Mouse (Mus musculus) heart, embryonic 10.5 days (tissue): Measurements from ENCODE around the gene Ss18l1. TPM values are rescaled to one million over a fixed set of nuclear protein-coding genes. Genes with fewer than 3 reads are reported as not detected.
A peak's percentile ranks its signal among the peaks of the same experiment; 100 is the strongest.

Source experiments
- DNase-seq: peaks from one replicate; pipeline ENCODE4 v3.0.0-alpha.2; 2017; ENCODE audit warnings: low spot score
- H3K27ac ChIP-seq: fragments of 300-500 bp; sonication (generic); 2 replicates; pipeline ENCODE4 v1.5.1; 2016; ENCODE audit warnings: mild to moderate bottlenecking
- H3K27me3 ChIP-seq: fragments of 300-500 bp; sonication (generic); 2 replicates; pipeline ENCODE4 v1.6.1; 2016; ENCODE audit warnings: mild to moderate bottlenecking; ENCODE audit not compliant: poor library complexity, insufficient read depth, severe bottlenecking
- H3K36me3 ChIP-seq: fragments of 300-500 bp; sonication (generic); 2 replicates; pipeline ENCODE4 v1.6.1; 2016; ENCODE audit warnings: mild to moderate bottlenecking, moderate library complexity
- H3K4me1 ChIP-seq: fragments of 300-500 bp; sonication (generic); 2 replicates; pipeline ENCODE4 v1.6.1; 2016; ENCODE audit warnings: mild to moderate bottlenecking
- H3K4me3 ChIP-seq: fragments of 300-500 bp; sonication (generic); 2 replicates; pipeline ENCODE4 v1.5.1; 2016; ENCODE audit warnings: mild to moderate bottlenecking, moderate library complexity
- H3K9me3 ChIP-seq: fragments of 300-500 bp; sonication (generic); 2 replicates; pipeline ENCODE4 v1.6.1; 2016; ENCODE audit warnings: mild to moderate bottlenecking, moderate library complexity
- WGBS: fragments of 180-500 bp; shearing (Covaris S2); methylation state at CpG from one replicate; pipeline ENCODE4 v1.1.7; 2016; 5-methylcytosine and 5-hydroxymethylcytosine counted together
- polyA plus RNA-seq: library from polyadenylated mRNA; unstranded; fragments of >200 nt; fragmentation: Nextera tagmentation; extraction: Ambion mirVana; gene quantifications from 2 replicates; pipeline ENCODE4 v1.2.1, GENCODE M21; 2016

Gene Ss18l1
- polyA plus RNA-seq, 1 experiment from 2014 or later, result 4.4 TPM

DNA sequence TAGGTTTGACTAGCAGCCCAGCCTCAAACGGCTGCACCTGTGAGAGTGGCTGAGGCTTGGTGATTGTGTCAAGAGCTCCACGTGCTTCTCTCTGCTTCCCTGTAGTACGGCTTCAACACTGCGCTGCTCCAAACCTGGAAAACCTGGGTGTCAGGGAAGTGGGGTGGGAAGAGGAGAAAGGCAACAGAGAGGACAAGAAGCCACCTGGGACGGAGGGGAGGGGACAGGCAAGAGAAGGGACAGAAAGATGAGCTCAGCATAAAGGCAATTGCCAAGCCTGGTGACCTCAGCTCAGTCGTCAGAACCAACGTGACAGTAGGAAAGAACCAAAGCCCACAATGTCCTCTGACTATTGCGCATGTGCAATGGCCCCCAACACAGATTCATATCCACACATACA, 21.4 kb upstream of the Ss18l1 start:
- H3K27me3 ChIP-seq, result peaks cover 54% of the 10 kb centered on the region
- 72% methylated on average over 8 of the region's 8 CpGs for WGBS
- no peaks in the 10 kb centered on the region for H3K36me3 ChIP-seq
- no peak overlapping the region for H3K27ac ChIP-seq
- H3K4me3 ChIP-seq, result no peak overlapping the region
- no peaks in the 10 kb centered on the region for H3K9me3 ChIP-seq
- DNase-seq, result no peak
- peaks cover 35% of the 10 kb centered on the region for H3K4me1 ChIP-seq

DNA sequence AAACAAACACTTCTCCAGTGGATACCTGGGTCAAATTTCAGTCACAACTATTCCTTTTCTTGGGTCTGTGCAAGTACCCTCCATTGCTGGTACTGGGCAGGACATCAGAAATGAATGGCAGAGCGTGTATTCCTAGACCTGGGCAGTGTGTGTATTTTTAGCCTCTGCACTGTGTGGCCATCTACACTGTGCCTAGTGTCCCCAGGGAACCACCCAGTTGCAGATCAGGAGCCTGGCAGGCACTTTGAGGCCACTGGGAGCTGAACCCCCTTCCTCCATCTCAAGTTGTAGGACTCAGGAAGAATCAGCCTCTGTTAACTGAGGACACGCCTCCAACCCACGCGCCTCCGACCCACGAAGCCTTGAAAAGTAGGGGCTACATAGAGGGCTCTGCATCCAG, 19.6 kb upstream of the Ss18l1 start:
- H3K36me3 ChIP-seq, result peaks cover 7% of the 10 kb centered on the region
- peaks cover 49% of the 10 kb centered on the region for H3K4me1 ChIP-seq
- no peaks in the 10 kb centered on the region for H3K9me3 ChIP-seq
- no peak overlapping the region for H3K4me3 ChIP-seq
- H3K27ac ChIP-seq, result no peak overlapping the region
- H3K27me3 ChIP-seq, result peaks cover 54% of the 10 kb centered on the region
- no peak for DNase-seq
- 55% methylated on average over 6 of the region's 6 CpGs for WGBS

DNA sequence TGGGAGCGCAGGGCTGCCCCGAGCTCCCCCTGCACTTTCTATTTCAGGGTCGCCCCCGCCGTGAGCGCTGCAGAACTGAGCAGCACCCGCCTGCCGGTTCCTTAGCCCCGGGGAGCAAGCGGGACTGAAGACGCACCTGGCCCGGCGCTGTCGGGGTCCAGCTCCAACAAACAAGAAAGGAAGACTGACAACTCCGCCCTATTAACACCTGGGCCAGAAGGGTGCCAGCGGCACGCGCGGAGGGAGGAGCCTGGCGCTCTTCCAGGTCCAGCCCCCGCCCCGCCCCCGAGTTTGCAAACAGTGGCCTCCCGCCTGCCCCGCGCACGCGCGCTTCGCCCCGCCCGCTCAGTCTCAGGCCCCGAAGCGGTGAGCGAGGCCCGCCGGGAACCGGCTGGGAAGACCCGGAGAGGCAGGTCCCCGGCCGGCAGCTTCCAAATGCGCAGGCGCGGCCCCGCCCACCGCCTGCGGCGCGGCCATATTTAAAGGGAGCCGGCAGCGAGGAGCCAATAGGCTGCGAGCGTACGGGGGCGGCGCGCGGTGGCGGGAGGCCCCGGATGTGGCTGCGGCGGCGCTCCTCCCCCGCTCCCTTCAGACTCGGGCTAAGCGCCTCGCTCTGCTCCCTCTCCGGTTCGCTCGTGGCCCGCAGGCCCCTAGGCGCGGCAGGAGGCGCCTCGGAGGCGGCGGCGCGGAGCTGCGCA, 17.8 kb upstream of the Ss18l1 start, which contains the start of gene Lsm14b:
Gene Lsm14b, plus strand, starts transcription at position 587 of the 698 bp plus-strand sequence.
- peak within 1 kb of the TSS; percentile 96 for H3K27ac ChIP-seq

DNA sequence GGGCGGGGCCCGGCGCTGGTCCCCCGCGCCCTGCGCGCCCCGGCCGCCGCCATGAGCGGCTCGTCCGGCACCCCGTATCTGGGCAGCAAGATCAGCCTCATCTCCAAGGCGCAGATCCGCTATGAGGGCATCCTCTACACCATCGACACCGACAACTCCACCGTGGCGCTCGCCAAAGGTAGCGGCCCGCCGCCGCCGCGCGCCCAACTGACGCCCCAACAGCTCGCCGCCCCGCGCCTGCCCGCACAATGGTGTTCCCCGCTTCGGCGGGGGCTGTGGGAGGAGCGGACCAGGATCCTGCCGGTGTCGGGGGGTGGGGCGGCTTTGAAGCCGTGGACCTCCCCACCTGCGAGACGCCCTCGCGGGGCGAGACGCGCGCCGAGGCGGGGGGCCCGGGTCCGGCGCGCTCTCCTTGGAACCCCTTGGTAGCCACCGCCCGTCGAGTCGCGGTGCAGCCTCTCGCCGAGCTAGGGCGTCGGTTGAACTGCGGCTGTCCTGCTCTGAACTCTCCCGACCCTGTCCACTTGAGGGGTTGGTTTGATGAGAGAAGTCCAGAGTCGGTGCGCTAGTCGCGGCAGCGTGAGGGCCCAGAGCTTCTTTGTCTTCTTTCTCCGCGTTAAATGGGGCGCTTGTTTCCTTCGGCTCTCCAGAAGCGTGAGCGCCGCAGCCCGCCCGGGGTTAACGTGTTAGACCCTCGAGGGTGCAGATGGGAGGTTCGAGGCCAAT, 17.0 kb upstream of the Ss18l1 start:
- peaks cover 32% of the 10 kb centered on the region for H3K36me3 ChIP-seq
- DNase-seq, result peak; percentile 79
- no peaks in the 10 kb centered on the region for H3K9me3 ChIP-seq
- H3K27me3 ChIP-seq, result peaks cover 33% of the 10 kb centered on the region
- H3K4me3 ChIP-seq, result peak overlapping the region; percentile 97
- H3K4me1 ChIP-seq, result peaks cover 57% of the 10 kb centered on the region
- peak overlapping the region; percentile 96 for H3K27ac ChIP-seq
- under 1% methylated on average over 83 of the region's 84 CpGs for WGBS

More for the DNA sequence above, 17.8 kb upstream of the Ss18l1 start, which contains the start of gene Lsm14b:
- H3K4me1 ChIP-seq, result peaks cover 57% of the 10 kb centered on the region
- peaks cover 40% of the 10 kb centered on the region for H3K27me3 ChIP-seq
- peak within 1 kb of the TSS; percentile 97 for H3K4me3 ChIP-seq
- under 1% methylated on average over 80 of the region's 80 CpGs for WGBS
- peaks cover 25% of the 10 kb centered on the region for H3K36me3 ChIP-seq
- no peaks in the 10 kb centered on the region for H3K9me3 ChIP-seq
- peak; percentile 99 for DNase-seq

DNA sequence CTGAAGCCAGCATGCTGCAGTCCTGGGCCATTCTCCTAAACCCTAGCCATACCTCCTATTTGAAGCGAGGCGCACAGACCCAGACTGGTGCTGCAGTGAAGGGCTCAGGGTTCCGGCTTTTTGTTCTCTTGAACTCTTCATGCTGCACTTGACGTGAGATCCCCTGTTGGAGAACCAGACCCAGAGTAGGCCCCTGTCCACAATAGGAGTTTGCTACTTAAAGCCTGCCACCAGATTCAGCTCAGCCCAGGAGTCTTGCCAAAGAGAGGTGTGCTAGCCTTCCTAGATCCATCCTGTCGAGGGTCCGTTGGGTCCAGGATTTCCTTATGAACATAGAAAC, 16.5 kb upstream of the Ss18l1 start:
- no peaks in the 10 kb centered on the region for H3K9me3 ChIP-seq
- WGBS, result 16% methylated on average over 6 of the region's 6 CpGs
- peak overlapping the region; percentile 97 for H3K4me3 ChIP-seq
- peaks cover 38% of the 10 kb centered on the region for H3K36me3 ChIP-seq
- DNase-seq, result no peak
- H3K27me3 ChIP-seq, result peaks cover 27% of the 10 kb centered on the region
- H3K4me1 ChIP-seq, result peaks cover 57% of the 10 kb centered on the region
- peak overlapping the region; percentile 96 for H3K27ac ChIP-seq

DNA sequence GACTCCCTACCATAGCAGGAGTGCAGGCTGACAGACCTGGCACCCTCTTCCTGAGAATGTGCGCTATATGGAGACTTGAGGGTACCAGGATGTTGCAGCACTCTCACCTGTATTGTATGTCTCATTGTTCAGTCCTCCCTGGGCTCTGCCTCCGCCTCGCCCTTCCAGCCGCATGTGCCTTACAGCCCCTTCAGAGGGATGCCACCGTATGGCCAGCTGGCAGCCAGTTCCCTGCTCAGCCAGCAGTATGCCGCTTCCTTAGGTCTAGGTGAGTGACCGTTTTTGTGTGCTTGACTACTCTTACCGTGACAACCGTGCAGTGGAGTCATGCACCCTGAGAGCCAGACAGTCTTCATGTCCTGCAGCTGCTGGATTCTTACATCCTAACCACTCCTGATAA, 14.5 kb upstream of the Ss18l1 start:
- H3K36me3 ChIP-seq, result peaks cover 57% of the 10 kb centered on the region

DNA sequence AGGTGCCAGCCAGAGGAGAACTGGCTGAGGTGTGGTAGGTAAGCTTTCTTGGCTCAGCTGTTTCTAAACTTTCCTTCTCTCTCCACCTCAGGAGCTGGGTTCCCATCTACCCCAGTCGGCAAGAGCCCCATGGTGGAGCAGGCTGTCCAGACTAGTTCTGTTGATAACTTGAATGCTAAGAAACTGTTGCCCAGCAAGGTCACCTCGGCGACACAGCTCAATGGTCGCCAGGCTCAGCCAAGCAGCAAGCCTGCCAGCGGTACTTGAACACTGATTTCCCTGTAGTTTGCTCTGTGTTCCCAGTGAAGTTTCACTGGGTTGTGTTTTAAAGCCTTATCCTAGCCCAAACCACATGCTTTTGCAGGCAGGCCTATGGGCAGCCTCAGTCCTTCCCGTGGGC, 11.0 kb upstream of the Ss18l1 start:
- Histone ChIP-seq H3K27me3 (no peaks in the 10 kb centered on the region), H3K4me3 (no peak overlapping the region), H3K4me1 (peaks cover 37% of the 10 kb centered on the region), H3K9me3 (no peaks in the 10 kb centered on the region), H3K36me3 (peaks cover 92% of the 10 kb centered on the region), H3K27ac (no peak overlapping the region)
- 94% methylated on average over 6 of the region's 6 CpGs for WGBS
- no peak for DNase-seq

More for the DNA sequence above, 14.5 kb upstream of the Ss18l1 start:
- WGBS, result 76% methylated on average over 9 of the region's 9 CpGs
- no peak overlapping the region for H3K4me3 ChIP-seq
- no peak for DNase-seq
- no peak overlapping the region for H3K27ac ChIP-seq
- H3K27me3 ChIP-seq, result peaks cover 10% of the 10 kb centered on the region
- no peaks in the 10 kb centered on the region for H3K9me3 ChIP-seq
- peaks cover 51% of the 10 kb centered on the region for H3K4me1 ChIP-seq

DNA sequence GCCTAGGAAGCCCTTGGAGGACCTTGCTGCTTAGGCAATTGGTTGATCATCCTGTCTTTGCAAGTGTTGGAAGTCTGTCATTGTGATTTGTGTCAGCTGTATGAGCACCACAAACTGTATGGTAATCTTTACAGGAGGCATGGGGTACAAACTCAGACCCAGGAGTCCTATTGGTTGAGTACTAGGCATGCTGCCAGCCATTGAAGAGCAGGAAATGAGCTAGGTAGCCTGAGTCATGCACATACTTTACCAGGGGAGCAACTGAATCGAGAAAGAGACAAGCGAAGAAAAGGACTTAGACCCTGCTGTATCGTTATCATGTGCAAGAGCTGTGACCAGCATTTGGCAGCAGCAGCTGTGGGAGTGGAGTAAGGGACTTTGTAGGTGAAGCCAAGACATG, 9.4 kb upstream of the Ss18l1 start:
- peaks cover 20% of the 10 kb centered on the region for H3K4me1 ChIP-seq
- no peaks in the 10 kb centered on the region for H3K9me3 ChIP-seq
- no peaks in the 10 kb centered on the region for H3K27me3 ChIP-seq
- 73% methylated on average over 3 of the region's 3 CpGs for WGBS
- no peak overlapping the region for H3K4me3 ChIP-seq
- no peak overlapping the region for H3K27ac ChIP-seq
- peaks cover 100% of the 10 kb centered on the region for H3K36me3 ChIP-seq
- DNase-seq, result no peak

DNA sequence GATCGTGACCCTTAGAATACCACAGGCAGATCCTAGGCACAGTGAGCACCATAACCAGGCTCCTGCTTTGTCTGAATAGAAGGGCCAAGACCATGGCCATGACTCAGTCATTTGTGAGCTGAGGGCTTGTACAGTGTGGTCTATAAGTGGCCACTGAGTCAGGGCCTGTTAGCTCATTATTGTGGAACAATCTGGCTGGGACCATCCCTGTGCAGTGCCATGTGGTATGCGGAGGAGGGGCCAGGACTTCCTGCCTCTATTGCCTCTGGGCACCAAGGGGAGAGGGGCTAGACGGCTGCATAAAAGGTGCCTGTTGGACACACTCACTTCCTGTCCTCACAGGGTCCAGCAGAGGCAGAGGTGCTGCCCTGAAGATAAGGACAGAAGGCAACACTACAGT, 8.4 kb upstream of the Ss18l1 start:
- 65% methylated on average over 3 of the region's 3 CpGs for WGBS
- no peak overlapping the region for H3K27ac ChIP-seq
- peaks cover 100% of the 10 kb centered on the region for H3K36me3 ChIP-seq
- no peak overlapping the region for H3K4me3 ChIP-seq
- no peaks in the 10 kb centered on the region for H3K9me3 ChIP-seq
- no peak for DNase-seq
- peaks cover 14% of the 10 kb centered on the region for H3K4me1 ChIP-seq
- H3K27me3 ChIP-seq, result no peaks in the 10 kb centered on the region

DNA sequence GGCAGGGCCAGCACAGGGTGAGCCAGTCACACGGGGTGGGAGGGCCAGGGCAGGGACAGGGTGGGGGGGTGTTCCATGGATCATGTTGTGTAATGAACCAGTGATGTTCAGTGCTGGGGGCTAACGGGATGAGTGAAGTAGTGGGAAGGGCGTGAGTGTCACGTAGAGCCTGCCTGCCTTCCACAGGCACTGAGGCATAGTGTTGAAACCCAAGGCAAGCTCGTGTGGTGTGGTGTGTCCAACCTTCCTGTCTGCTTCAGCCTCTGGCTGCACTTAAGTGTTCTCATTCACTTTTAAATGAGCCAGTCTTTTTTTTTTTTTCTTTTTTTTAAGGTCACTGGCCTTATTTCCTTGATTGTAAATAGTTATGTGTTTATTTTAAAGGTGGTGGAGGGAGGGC, 7.6 kb upstream of the Ss18l1 start:
- Histone ChIP-seq H3K27ac (no peak overlapping the region), H3K36me3 (peaks cover 99% of the 10 kb centered on the region)
- WGBS, result 72% methylated on average over 5 of the region's 5 CpGs

DNA sequence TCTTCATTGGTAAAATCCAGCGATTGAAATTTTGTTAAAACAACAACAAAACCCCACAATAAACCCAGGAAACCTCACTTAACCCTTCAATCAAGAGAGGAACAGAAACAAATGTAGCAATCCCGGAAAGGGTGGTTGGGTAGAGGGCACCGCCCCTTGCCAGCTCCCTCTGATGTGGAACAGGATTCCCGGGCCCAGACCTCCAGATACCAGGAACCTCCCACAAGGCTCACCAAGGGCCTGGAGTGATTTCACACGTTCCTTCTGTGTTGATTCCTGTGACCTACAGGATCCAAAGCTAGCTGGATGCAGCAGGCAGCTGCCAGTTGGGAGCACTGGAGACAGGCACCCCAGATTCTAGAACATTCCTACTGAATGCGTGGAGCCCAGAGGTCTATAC, 1.9 kb upstream of the Ss18l1 start:
- no peaks in the 10 kb centered on the region for H3K27me3 ChIP-seq
- no peaks in the 10 kb centered on the region for H3K9me3 ChIP-seq
- peaks cover 27% of the 10 kb centered on the region for H3K4me1 ChIP-seq
- no peak for DNase-seq
- H3K4me3 ChIP-seq, result peak overlapping the region; percentile 97
- WGBS, result 44% methylated on average over 6 of the region's 6 CpGs
- H3K27ac ChIP-seq, result 0 out of 2 replicates have a peak overlapping the region, but pooled peaks have one; percentile 29
- peaks cover 42% of the 10 kb centered on the region for H3K36me3 ChIP-seq

More for the DNA sequence above, 7.6 kb upstream of the Ss18l1 start:
- H3K9me3 ChIP-seq, result no peaks in the 10 kb centered on the region
- DNase-seq, result no peak
- H3K4me3 ChIP-seq, result no peak overlapping the region
- no peaks in the 10 kb centered on the region for H3K27me3 ChIP-seq
- peaks cover 16% of the 10 kb centered on the region for H3K4me1 ChIP-seq

DNA sequence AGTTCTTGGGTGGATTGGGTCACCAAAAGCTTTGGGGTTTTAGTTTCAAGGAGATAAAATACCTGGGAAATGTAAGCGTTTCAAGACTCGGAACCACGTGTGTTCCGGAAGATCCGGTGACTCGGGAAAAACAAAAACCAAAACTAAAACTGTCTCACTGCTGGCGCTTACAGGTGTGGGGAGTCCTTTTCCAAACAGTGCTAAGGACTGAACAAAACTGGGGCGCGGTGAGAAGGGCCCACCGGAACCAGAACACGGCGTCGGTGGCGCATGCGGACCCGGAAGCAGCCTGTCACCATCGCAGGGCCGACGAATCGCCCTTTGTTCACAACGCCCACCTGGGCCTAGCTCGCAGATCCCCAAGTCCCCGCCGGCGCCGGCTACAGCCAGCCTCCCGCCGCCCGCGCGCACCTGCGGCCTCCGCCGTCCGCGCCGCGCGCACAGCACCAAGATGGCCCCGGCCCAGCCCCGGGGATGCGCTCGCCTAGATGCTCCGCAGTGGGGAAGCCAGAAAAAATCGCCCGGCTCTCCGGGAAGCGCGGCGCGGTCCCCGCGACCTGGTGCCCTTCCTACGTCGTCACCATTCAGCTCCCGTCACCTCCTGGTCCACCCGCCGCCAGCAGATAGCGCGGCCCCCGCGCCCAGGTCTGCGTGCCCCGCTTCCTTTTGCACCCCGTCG, 593 bp upstream of the Ss18l1 start:
- peak overlapping the region; percentile 96 for H3K27ac ChIP-seq
- peak overlapping the region; percentile 97 for H3K4me3 ChIP-seq
- under 1% methylated on average over 65 of the region's 66 CpGs for WGBS
- no peaks in the 10 kb centered on the region for H3K9me3 ChIP-seq
- peaks cover 27% of the 10 kb centered on the region for H3K4me1 ChIP-seq
- H3K27me3 ChIP-seq, result no peaks in the 10 kb centered on the region
- peak; percentile 82 for DNase-seq
- H3K36me3 ChIP-seq, result peaks cover 29% of the 10 kb centered on the region
